Mouse (Mus musculus) heart, postnatal 25 days (tissue): ENCODE data around the gene Arhgap10. TPM values are rescaled to one million over a fixed set of nuclear protein-coding genes. Genes with fewer than 3 reads are reported as not detected.

ENCODE experiments used
- DNase-seq: peaks from one replicate; pipeline ENCODE4 v3.0.0; 2022; ENCODE audit warnings: low spot score
- intact Hi-C: fragments of 180-260 bp; cut with DNase I; formaldehyde crosslinking; loops from one replicate; pipeline ENCODE4 v1.15.1; 2025
- total RNA-seq, 2 experiments: library from RNA; stranded (reverse); gene quantifications; 2 replicates each; pipeline ENCODE4 v1.2.3; 2021

Arhgap10 gene
- total RNA-seq, 2 experiments from 2014 or later, result 51.2 to 58.0 TPM

DNA sequence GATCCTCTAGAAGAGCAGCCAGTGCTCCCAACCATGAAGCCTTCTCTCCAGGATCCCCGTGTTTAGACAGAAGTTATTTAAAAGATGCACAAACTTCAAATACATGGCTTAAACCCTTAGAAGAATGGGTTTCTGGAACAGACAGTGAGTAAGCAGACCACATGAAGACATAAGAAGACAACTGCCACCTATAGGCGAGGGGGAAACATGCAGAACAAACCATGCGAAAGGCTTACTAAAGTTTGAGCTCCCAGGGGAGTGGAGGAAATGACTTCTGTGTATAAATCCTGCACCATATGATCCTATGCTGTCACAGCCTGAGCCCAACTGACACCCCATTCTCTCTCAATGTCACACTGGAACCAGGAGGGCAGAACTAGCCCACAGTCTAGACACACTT is 150.7 kb downstream of the Arhgap10 start:
- DNase-seq, result no peak
- intact Hi-C loops, result no loop called here

DNA sequence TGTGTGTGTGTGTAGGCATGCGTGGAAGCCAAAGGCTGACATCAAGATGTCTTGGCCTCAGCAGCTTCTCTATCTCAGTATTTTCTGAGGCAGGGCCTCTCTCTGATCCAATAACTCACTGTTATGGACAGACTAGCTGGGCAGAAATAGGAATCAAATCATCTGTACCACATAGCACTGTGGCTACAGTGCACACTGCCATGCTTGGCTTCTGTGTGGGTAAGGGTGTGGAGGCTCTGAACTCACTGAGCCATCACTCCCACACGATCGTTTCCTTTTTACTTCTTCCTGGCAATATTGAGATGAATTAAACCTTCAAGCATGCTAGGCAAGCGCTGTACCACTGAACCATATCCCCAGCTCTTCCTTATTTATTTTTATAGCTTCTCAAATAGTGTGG is 151.3 kb downstream of the Arhgap10 start:
- intact Hi-C loops, result no loop called here
- DNase-seq, result no peak

DNA sequence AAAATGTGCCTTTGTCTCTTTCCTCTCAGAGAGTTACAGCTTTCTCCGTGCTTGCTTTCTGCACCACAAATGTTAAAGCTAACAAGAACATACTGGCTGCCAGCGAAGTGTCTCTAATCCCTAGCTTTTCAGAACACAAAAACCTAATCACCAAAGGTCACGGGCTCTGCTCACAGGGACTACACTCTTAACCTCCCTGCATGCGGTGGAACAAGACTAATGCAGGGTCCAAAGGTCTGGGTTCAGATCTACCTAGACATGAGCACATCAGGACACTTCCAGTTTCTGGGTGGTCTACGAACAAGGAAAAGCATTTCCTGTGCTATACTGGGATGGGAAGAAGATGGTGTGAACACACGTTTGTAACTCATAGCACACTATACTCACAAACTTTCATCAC is 151.8 kb downstream of the Arhgap10 start:
- intact Hi-C loops, result no loop called here
- no peak for DNase-seq

DNA sequence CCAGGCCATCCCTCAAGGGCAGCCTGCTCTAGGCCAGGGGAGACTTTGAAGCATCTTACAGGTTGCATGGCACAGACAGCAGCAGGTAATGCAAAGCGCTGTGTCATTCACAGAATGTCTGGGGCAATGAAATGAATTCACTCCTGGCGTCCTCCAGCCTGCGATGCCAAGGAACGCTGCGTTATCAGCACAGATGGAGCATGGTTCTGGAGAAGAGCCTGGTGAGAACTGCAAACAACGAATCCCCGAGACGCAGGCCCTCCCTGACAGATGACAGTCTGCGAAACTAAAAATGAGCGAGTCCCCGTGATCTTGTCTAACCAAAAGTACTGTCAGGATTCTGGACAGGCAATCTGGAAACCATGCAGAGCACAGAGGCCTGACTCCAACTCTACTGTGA is 153.3 kb downstream of the Arhgap10 start:
- intact Hi-C loops, result no loop called here
- DNase-seq, result no peak

DNA sequence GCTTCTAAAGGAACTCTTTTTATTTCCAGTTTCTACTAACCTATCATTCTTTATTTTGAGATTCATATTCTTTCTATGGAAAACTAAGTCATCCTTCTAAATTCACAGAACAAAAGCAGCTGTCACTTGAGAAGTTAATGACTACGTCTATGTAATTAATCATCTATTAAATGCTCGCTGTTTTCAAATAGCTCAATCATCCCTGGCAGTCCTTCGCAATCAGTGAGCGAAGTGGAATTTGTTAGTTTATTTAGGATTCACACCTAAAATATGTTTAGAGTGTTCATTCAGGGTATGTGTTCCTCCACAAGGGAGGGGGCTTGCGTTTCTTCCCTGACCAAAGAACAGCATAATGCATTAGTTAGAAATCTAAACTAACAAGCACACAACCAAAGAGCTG is 156.9 kb downstream of the Arhgap10 start:
- intact Hi-C loops, result no loop called here
- DNase-seq, result no peak

DNA sequence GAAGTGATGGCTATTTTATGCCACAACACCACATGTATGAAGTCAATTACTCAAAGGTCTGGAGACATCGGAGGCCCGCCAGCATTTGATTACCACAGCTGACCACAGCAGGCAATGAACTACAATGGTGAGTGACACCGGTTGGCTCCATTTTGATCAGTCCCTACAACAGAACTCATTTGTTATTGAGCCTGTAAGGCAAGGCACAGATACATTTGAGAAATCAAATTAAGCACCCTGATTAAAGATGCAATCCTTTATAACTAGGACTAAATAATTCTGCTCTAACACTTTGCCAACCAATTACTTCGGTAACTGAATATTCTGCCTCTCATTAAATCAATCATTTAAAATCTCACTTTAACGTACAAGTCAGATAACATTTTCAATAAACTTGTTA is 157.3 kb downstream of the Arhgap10 start:
- no peak for DNase-seq
- intact Hi-C loops, result no loop called here

DNA sequence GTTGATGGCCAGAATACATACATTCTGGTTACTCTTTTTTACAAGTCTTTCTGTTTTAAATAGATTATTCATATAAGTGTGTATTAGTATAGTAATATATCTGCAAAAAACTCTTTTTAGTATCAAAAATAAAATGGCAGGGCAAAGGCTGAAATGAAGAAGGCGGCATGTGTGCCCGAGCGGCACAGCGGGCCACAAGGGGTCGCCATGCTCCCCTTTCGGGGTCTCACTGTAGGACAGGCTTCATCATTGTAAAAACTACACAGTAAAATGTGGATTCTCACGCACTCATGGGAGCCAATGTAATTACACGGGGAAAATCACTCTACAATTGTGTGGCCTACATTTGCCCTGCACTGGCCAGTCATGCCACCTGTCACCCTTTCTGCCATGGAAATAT is 160.6 kb downstream of the Arhgap10 start:
- intact Hi-C loops, result no loop called here
- no peak for DNase-seq

DNA sequence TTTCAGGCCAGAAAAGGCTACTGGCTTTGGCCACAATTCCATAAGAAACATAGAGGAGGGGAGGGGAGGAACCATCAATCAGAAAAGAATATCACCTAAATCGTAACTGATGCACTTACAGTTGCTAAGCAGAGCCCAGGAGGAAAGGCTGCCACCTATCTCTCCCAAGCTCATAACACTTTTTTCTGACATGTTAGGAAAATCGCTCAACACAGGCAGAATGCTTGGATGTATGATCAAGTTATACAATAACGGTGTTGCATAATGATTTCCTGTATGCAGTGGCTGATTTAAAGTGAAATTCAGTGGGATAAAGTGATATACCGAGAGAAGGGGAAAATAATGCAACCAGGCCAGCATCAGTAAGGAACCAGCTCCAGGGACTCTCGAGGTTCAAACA is 162.4 kb downstream of the Arhgap10 start:
- no peak for DNase-seq
- intact Hi-C loops, result no loop called here

DNA sequence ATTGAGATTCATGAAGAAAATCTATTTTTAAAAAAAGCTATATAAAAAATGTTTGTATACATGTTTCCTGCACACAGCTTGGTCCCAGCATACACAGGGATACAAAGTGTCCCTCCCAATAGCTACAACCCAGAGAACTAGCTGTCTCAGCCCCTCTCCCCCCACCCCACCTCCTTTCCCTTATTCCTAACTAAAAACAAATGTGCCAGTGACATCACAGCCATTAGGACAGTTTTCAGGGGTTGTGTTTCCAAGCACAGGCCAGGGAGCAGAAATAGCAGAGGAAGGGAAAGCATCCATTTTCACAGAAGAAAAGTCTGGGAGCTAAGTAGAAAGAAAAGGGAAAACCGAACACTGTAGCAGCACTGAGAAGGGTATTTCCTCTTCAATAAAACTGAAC is 163.6 kb downstream of the Arhgap10 start:
- DNase-seq, result no peak
- intact Hi-C loops, result no loop called here

DNA sequence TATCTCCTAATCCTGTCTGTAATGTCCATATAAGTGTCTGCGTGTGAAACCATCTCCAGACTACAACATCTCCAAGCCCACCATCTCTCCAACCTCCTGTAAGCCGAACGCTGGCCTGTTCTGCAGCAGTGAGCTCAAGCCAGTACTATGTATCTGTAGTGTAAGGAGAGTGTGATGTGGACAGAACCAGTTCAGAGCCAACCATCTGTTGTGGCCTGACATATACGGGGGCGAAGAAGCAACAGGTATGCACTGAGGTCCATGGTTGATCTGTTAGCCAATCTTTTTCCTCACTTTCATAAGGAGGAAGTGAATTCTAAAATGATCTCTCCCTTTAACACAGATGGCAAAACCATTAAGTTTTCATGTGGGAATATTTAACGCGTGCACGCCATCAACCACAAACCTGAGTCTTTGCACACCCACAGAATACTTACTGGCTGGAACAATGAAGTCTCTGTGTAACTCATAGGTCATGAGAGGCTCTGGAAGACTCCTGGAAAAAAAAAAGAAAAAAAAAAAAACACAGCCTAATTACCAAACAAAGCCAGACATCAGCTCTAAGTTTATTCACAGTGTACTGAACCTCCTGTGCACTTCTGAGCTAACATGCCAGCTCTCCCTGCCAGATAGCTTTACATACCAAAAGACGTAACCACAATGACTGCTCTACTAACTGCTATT is 166.4 kb downstream of the Arhgap10 start:
- intact Hi-C loops, result no loop called here
- no peak for DNase-seq

DNA sequence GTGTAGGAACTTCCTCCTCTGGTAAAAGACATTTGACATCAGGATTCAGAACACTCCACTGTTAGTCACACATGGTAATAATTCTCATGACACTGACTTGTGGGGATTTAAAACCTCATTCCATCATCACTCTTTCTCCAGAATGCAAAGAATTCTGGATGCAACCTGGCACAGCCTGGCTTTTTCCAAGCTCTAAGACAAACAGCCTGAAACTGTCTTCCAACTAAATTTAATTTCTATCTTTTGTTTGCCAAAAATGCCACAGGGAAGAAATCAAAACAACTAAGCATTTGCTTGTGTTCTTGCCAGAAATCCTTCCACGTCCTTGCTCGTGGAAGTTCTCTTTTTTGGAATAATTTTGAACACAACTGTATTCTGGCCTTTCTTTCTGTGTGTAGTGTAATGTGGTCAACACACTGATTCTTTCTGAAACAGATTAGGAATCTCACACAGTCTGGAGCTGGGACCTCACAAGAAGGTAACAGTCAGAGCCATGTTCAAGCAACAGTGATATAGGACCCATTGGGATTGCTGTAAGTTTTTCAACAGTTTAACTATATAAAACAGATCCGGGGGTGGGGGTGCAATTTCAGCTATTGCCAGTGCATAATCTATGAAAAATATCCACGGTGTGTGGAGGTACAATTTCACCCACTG is 167.5 kb downstream of the Arhgap10 start:
- intact Hi-C loops, result no loop called here

DNA sequence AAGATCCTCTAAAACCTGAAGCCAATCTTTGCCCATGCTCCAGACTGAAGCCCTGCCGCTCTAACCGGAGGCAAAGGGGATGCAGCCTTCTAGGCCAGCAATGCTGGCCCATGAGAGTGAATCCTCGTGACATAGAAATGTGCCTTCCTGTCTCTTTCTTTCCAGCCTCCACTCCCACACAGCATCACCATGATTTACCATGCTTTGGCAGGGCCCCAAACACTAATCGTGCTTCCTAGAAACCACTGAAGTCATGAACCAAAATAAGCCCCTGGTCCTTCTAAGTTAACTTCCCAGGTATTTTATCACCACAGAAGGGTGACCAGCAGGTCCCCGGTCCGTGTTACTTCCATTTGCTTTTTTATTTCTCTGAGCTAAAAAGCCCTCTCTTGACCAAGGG is 173.8 kb downstream of the Arhgap10 start:
- intact Hi-C loops, result loop anchor here (10.0 kb wide), 1 partner anchor 1279 kb away; no protein-coding TSS in a partner anchor

More for the DNA sequence above, 167.5 kb downstream of the Arhgap10 start:
- no peak for DNase-seq

DNA sequence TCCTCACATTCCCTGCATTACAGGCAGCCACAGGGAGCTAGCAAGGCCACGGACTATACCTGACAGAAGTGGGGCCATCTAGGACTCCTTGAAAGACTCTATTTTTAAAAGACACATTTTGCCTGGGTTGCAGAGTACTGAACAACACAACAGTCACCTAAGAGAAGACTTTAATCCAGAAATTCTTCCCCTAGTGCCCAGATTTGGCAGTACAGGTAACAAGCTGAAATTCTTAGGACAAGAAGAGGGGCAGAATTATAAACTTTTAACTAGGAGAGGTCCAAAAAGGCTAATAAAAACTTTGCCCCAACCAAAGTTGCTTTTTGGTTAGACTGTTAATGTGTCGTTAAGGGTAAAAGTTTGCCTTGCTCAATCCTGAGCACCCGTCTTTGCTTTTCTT is 174.4 kb downstream of the Arhgap10 start:
- intact Hi-C loops, result loop anchor here (10.0 kb wide), 1 partner anchor 1279 kb away; no protein-coding TSS in a partner anchor
- no peak for DNase-seq

More for the DNA sequence above, 173.8 kb downstream of the Arhgap10 start:
- DNase-seq, result no peak

DNA sequence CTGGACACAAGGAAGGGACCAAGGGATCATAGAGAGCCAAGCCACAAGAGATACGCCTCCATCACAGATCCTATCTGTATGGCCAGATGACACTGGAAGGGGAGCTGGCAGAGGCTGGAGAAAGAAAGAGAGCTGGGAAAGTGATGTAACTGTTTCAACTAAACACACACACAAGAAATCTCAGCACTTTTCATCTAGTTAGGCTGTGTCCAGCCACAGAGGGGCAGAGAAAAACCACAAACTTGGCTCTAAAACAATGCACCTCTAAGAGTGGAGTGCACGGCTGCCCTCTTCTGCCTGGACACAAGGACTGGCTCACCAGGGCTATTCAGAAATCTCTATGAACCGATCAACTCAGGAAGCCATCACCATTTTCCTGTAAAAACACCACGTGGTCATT is 175.6 kb downstream of the Arhgap10 start:
- DNase-seq, result no peak
- intact Hi-C loops, result loop anchor here (10.0 kb wide), 1 partner anchor 1277 kb away; no protein-coding TSS in a partner anchor

DNA sequence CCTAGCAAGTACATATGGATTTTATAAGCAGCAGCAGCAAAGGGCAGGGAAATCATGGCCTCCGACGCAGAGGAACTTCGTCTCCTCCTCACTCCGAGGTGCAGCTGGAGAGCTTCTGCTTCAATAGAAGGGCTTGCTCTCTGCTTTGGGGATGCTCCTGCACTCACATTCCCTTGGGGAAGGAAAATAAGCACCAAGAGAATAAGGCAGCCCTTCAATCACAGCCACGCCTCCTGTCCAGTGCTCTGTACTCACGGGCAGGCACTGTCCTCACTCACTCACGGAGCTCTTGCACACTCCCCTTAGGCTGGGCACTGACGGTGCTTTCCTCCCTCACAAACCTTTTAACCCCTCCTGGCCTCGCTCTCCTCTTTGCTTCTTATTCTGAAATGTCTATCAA is 176.4 kb downstream of the Arhgap10 start:
- intact Hi-C loops, result loop anchor here (10.0 kb wide), 1 partner anchor 1277 kb away; no protein-coding TSS in a partner anchor
- DNase-seq, result no peak

DNA sequence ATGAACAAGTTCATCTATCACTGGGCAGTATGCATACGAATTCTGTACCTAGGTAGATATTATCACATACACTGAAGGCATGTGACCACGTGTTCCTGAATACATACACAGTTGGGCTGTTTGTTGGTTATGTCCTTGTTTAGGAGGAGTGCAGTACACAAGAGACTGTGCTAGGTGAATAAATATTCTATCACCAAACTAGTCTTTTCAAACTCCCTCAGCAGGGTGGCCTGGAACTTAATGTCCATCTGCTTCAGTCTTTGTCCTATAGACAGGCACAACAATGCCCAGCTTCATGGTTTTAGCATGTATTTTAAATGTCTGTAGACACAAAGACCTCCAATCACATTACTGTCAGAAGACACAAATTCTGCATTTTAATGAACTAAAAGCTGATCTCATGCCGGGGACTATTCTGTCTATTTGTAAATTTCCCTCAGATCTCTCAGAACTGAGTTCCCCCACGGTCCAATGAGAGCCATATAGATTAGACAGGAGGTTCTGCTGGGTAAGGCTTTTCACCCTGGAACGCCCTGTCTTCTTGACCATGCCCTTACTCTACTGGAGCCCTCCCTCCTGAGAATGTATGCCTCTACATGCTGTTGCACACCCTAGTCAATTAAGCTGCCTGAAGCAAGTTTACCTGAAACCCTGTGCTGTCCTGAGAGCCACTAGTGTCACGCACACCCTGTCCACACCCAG is 177.6 kb downstream of the Arhgap10 start:
- DNase-seq, result no peak
- intact Hi-C loops, result loop anchor here (10.0 kb wide), 1 partner anchor 1275 kb away; no protein-coding TSS in a partner anchor

DNA sequence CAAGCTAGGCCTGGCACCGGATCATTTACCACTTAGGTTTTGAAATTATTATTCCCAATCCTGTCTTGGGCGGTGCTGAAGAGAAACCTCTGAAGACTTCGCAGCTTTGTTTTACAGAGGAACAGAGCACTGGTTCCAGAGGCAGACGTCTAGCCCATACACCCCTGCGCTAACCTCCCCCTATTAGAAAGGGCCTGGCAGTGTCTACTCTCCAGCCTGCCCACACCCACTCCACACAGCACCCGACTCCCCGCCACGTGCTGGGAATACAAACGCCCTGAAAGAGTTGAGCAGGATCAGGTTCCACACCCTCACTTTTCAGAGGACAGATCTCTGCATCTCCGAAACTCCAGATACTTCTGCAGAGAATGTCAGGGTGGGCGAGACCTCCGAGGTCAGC is 180.5 kb downstream of the Arhgap10 start:
- intact Hi-C loops, result no loop called here
- DNase-seq, result no peak

DNA sequence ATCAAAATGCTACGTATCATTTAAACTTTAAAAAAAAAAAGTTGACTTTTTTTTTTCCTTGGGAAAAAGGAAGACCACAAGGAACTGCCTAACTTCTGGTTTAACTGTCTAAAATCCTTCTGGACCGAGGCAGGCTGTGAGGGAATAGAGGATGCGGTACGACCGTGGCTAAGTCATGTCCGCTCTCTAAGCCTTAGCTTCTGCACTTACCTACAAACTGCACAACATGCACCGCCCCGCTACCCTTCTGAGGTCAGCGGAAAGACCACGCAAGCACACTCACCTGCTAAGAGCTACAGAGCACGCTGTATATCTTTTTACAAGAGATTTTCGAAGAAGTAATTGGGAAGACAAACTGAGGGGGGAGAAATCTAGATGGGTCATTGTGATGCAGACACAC is 186.6 kb downstream of the Arhgap10 start:
- intact Hi-C loops, result no loop called here
- DNase-seq, result no peak

DNA sequence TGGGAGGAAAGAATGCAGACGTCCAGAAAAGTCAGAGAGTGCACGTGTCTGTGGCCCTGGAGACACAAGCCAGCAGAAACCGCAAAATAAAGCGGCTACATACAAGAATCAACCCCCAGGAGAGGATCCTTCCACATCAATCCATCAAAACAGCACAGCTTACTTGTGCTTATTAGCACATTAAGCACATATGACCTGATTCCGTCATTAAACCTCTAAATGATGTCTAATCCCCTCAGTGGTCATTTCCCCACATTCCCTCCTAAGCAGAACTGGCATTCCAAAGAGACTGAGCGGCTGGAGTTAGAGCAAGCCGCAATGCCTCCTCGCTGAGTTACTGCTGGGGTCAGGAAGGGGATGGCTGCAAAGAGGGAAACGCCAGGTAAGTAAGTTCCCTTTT is 187.4 kb downstream of the Arhgap10 start:
- intact Hi-C loops, result no loop called here
- no peak for DNase-seq

DNA sequence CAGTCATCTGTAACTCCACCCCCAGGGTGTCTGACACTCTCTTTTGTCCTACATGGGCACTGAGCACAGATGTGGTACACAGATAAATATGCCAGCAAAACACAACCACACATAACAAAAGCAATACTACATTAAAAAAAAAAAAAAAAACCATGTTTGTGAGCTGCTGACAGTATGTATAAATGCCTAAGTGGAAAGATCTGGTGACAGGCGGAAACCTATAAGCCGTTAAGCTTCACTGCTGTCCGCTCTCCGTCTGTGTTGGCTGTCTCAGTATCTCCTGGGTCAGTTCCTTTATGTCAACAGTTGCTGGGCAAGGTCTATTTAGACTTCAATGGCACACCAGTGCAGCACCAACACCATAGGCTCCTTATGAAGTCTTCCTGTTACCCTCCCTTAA is 188.0 kb downstream of the Arhgap10 start:
- intact Hi-C loops, result no loop called here
- no peak for DNase-seq

DNA sequence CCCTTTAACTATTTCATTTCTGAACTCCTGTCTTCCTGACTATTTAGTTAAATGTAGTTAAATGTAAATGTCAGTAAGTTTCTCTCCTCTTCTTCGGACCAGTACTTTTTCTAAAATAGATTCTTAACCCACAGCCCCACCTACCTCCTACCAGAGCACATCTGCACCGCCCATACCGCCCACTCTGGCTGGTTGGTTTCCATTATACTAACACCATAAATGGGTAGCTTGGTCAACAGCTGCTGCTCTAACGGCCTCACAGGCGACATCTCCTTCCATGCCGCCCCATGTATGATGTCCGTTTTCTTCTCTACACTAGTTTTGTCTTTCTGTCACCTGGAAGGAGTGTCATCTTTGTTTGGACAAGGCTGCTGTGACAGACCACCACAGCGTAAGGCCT is 189.3 kb downstream of the Arhgap10 start:
- intact Hi-C loops, result no loop called here

More for the DNA sequence above, 189.3 kb downstream of the Arhgap10 start:
- no peak for DNase-seq
